Mouse (Mus musculus): Measurements from ENCODE around the gene Lpar2. TPM values are rescaled to one million over a fixed set of nuclear protein-coding genes. Genes with fewer than 3 reads are reported as not detected.

Gene Lpar2
- polyA plus RNA-seq, 2 experiments, result 0.04 to 0.44 TPM

- no peak overlapping the region for H3K27ac ChIP-seq
- peaks cover 16 to 21% of the 10 kb centered on the region in 2 experiments for H3K4me1 ChIP-seq (replicated peaks; ENCODE audit: control insufficient read depth in 2 of 2, insufficient read depth in 2 of 2, low read length in 1 of 2)
- H3K9ac ChIP-seq (replicated peaks), result no peak overlapping the region
- H3K27me3 ChIP-seq (ENCODE audit: control insufficient read depth, insufficient read depth, low read length), result no peaks in the 10 kb centered on the region
- ATAC-seq (ENCODE audit: insufficient read depth) (no peak), DNase-seq (ENCODE audit: low read depth in 3 of 3, low spot score in 3 of 3) (no peak)
- TF ChIP-seq EP300 (IDR thresholded peaks at IDR 0.05; ENCODE audit: low read depth), result no peak
- TF ChIP-seq CTCF (IDR thresholded peaks at IDR 0.05; ENCODE audit: low read depth), result no peak
- H3K36me3 ChIP-seq (replicated peaks; ENCODE audit: control insufficient read depth, insufficient read depth, low read depth), result peaks cover 47% of the 10 kb centered on the region
- WGBS (ENCODE audit: insufficient replicate concordance), result 88% methylated on average over 4 of the region's 4 CpGs
- no peaks in the 10 kb centered on the region for H3K9me3 ChIP-seq (ENCODE audit: control insufficient read depth, low read length)
- H3K4me2 ChIP-seq (ENCODE audit: low read depth), result no peak overlapping the region
- no peak overlapping the region for H3K4me3 ChIP-seq (ENCODE audit: insufficient read depth in 1 of 2, low read depth in 2 of 2, low read length in 2 of 2)
These were observed 28.6 kb upstream of the Lpar2 start for GRCm38 (mm10) chr8:69793666-69794065.

GRCm38 (mm10) chr8:69794096-69794495 is 28.1 kb upstream of the Lpar2 start:
- DNase-seq (ENCODE audit: low read depth in 3 of 3, low spot score in 3 of 3) (no peak), ATAC-seq (ENCODE audit: insufficient read depth) (no peak)
- Histone ChIP-seq H3K27me3 (ENCODE audit: control insufficient read depth, insufficient read depth, low read length) (no peaks in the 10 kb centered on the region), H3K4me3 (ENCODE audit: insufficient read depth in 1 of 2, low read depth in 2 of 2, low read length in 2 of 2) (no peak overlapping the region), H3K27ac (no peak overlapping the region), H3K9me3 (ENCODE audit: control insufficient read depth, low read length) (no peaks in the 10 kb centered on the region), H3K36me3 (replicated peaks; ENCODE audit: control insufficient read depth, insufficient read depth, low read depth) (peaks cover 51% of the 10 kb centered on the region), H3K9ac (replicated peaks) (no peak overlapping the region), H3K4me2 (ENCODE audit: low read depth) (no peak overlapping the region), H3K4me1 (replicated peaks; ENCODE audit: control insufficient read depth in 2 of 2, insufficient read depth in 2 of 2, low read length in 1 of 2) (peaks cover 16 to 19% of the 10 kb centered on the region in 2 experiments)
- 90% methylated on average over 3 of the region's 3 CpGs for WGBS (ENCODE audit: insufficient replicate concordance)
- TF ChIP-seq CTCF (IDR thresholded peaks at IDR 0.05; ENCODE audit: low read depth) (no peak), EP300 (IDR thresholded peaks at IDR 0.05; ENCODE audit: low read depth) (no peak)

GRCm38 (mm10) chr8:69794901-69795300 is 27.3 kb upstream of the Lpar2 start:
- Histone ChIP-seq H3K4me2 (ENCODE audit: low read depth) (no peak overlapping the region), H3K4me1 (replicated peaks; ENCODE audit: control insufficient read depth in 2 of 2, insufficient read depth in 2 of 2, low read length in 1 of 2) (peaks cover 11% of the 10 kb centered on the region in 2 experiments), H3K27ac (no peak overlapping the region), H3K36me3 (replicated peaks; ENCODE audit: control insufficient read depth, insufficient read depth, low read depth) (peaks cover 58% of the 10 kb centered on the region), H3K9me3 (ENCODE audit: control insufficient read depth, low read length) (no peaks in the 10 kb centered on the region), H3K9ac (replicated peaks) (no peak overlapping the region), H3K27me3 (ENCODE audit: control insufficient read depth, insufficient read depth, low read length) (no peaks in the 10 kb centered on the region), H3K4me3 (ENCODE audit: insufficient read depth in 1 of 2, low read depth in 2 of 2, low read length in 2 of 2) (no peak overlapping the region)
- DNase-seq (ENCODE audit: low read depth in 3 of 3, low spot score in 3 of 3) (no peak), ATAC-seq (ENCODE audit: insufficient read depth) (no peak)
- 87% methylated on average over 6 of the region's 6 CpGs for whole genome bisulfite sequencing (ENCODE audit: insufficient replicate concordance)
- no peak for TF ChIP-seq EP300 (IDR thresholded peaks at IDR 0.05; ENCODE audit: low read depth)
- no peak for TF ChIP-seq CTCF (IDR thresholded peaks at IDR 0.05; ENCODE audit: low read depth)

- Histone ChIP-seq H3K4me2 (ENCODE audit: low read depth) (no peak overlapping the region), H3K27ac (no peak overlapping the region), H3K9ac (replicated peaks) (no peak overlapping the region), H3K9me3 (ENCODE audit: control insufficient read depth, low read length) (no peaks in the 10 kb centered on the region), H3K4me1 (replicated peaks; ENCODE audit: control insufficient read depth in 2 of 2, insufficient read depth in 2 of 2, low read length in 1 of 2) (peaks cover 8 to 10% of the 10 kb centered on the region in 2 experiments), H3K36me3 (replicated peaks; ENCODE audit: control insufficient read depth, insufficient read depth, low read depth) (peaks cover 74% of the 10 kb centered on the region), H3K4me3 (ENCODE audit: insufficient read depth in 1 of 2, low read depth in 2 of 2, low read length in 2 of 2) (no peak overlapping the region), H3K27me3 (ENCODE audit: control insufficient read depth, insufficient read depth, low read length) (no peaks in the 10 kb centered on the region)
- TF ChIP-seq CTCF (IDR thresholded peaks at IDR 0.05; ENCODE audit: low read depth) (no peak), EP300 (IDR thresholded peaks at IDR 0.05; ENCODE audit: low read depth) (no peak)
- WGBS (ENCODE audit: insufficient replicate concordance), result 88% methylated on average over 16 of the region's 16 CpGs
- DNase-seq (ENCODE audit: low read depth in 3 of 3, low spot score in 3 of 3) (no peak), ATAC-seq (ENCODE audit: insufficient read depth) (no peak)
These were observed 25.4 kb upstream of the Lpar2 start for GRCm38 (mm10) chr8:69796721-69797345.

- no peak for ATAC-seq (ENCODE audit: insufficient read depth)
- 81% methylated on average over 10 of the region's 10 CpGs for WGBS (ENCODE audit: insufficient replicate concordance)
- Histone ChIP-seq H3K4me1 (replicated peaks; ENCODE audit: control insufficient read depth in 2 of 2, insufficient read depth in 2 of 2, low read length in 1 of 2) (peaks cover 0 to 3% of the 10 kb centered on the region in 2 experiments; a peak in 2 of 4 replicates), H3K4me2 (ENCODE audit: low read depth) (no peak overlapping the region), H3K9ac (replicated peaks) (no peak overlapping the region), H3K27me3 (ENCODE audit: control insufficient read depth, insufficient read depth, low read length) (no peaks in the 10 kb centered on the region), H3K4me3 (ENCODE audit: insufficient read depth in 1 of 2, low read depth in 2 of 2, low read length in 2 of 2) (no peak overlapping the region), H3K27ac (no peak overlapping the region), H3K36me3 (replicated peaks; ENCODE audit: control insufficient read depth, insufficient read depth, low read depth) (peaks cover 83% of the 10 kb centered on the region), H3K9me3 (ENCODE audit: control insufficient read depth, low read length) (no peaks in the 10 kb centered on the region)
- TF ChIP-seq EP300 (IDR thresholded peaks at IDR 0.05; ENCODE audit: low read depth) (no peak), CTCF (IDR thresholded peaks at IDR 0.05; ENCODE audit: low read depth) (no peak)
- no peak for DNase-seq (ENCODE audit: low read depth in 3 of 3, low spot score in 3 of 3)
These were observed 24.6 kb upstream of the Lpar2 start for GRCm38 (mm10) chr8:69797661-69798060.

Measured in liver, embryonic 14.5 days (tissue).